Mouse (Mus musculus) CH12.LX (cell line): ENCODE measurements around the gene Pdcd5. TPM values are rescaled to one million over a fixed set of nuclear protein-coding genes. Genes with fewer than 3 reads are reported as not detected.
A peak's percentile ranks its signal among the peaks of the same experiment; 100 is the strongest.

Source experiments
- DNase-seq: peaks from one replicate; pipeline ENCODE4 v3.0.0-alpha.2; 2013; ENCODE audit errors: extremely low read depth
- H3K27ac ChIP-seq: 2 replicates; pipeline ENCODE4 v1.5.1; 2012; ENCODE audit warnings: low read depth, mild to moderate bottlenecking, control low read depth, moderate library complexity; ENCODE audit not compliant: insufficient read depth
- H3K27me3 ChIP-seq: replicated peaks from 2 replicates; pipeline ENCODE3; 2012; ENCODE audit warnings: inconsistent platforms
- H3K36me3 ChIP-seq, 2 experiments: replicated peaks in 1 of 2; 2 replicates each; pipeline versions ENCODE3 to v1.6.1; 2012; ENCODE audit warnings: inconsistent platforms in 1 of 2, low read length in 1 of 2, mild to moderate bottlenecking in 1 of 2, mixed read lengths in 1 of 2, moderate library complexity in 1 of 2; ENCODE audit not compliant: control insufficient read depth in 1 of 2, insufficient read depth in 1 of 2
- H3K4me1 ChIP-seq, 2 experiments: 2 replicates each; pipeline ENCODE4 v1.6.1; 2012; ENCODE audit warnings: inconsistent platforms in 1 of 2, moderate library complexity in 1 of 2; ENCODE audit not compliant: insufficient read depth in 2 of 2, control insufficient read depth in 1 of 2
- H3K4me2 ChIP-seq: 2 replicates; pipeline ENCODE4 v1.6.1; 2012; ENCODE audit warnings: low read depth, mild to moderate bottlenecking, control low read depth; ENCODE audit not compliant: poor library complexity, insufficient read depth, severe bottlenecking
- H3K4me3 ChIP-seq, 3 experiments: fragments of 150-350 bp in 1 of 3; sonication (generic) in 1 of 3; replicated peaks in 1 of 3; 2 replicates each; pipeline versions ENCODE3 to v1.5.1; 2011 to 2012; ENCODE audit warnings: low read depth in 2 of 3, low read length in 2 of 3, mild to moderate bottlenecking in 2 of 3, moderate library complexity in 2 of 3, control low read depth in 1 of 3, improper control_type of control experiment in 1 of 3, inconsistent platforms in 1 of 3, mixed read lengths in 1 of 3; ENCODE audit not compliant: poor library complexity in 1 of 3
- H3K79me2 ChIP-seq: replicated peaks from 2 replicates; pipeline ENCODE4 v1.6.1; 2012; ENCODE audit warnings: mild to moderate bottlenecking, moderate library complexity; ENCODE audit not compliant: control insufficient read depth, poor library complexity, insufficient read depth, severe bottlenecking; ENCODE audit errors: extremely low read depth
- H3K9ac ChIP-seq: 2 replicates; pipeline ENCODE4 v1.6.1; 2012; ENCODE audit warnings: low read depth, mild to moderate bottlenecking, control low read depth, moderate library complexity; ENCODE audit not compliant: insufficient read depth
- H3K9me3 ChIP-seq: replicated peaks from 2 replicates; pipeline ENCODE3; 2012; ENCODE audit warnings: low read length, inconsistent platforms, mixed read lengths
- CTCF ChIP-seq, 2 experiments: IDR thresholded peaks in 1 of 2; conservative IDR thresholded peaks in 1 of 2; 2 replicates each; pipeline ENCODE4 v1.5.1; 2011 to 2012; ENCODE audit warnings: low read depth in 2 of 2, low read length in 2 of 2, improper control_type of control experiment in 1 of 2, inconsistent platforms in 1 of 2, mild to moderate bottlenecking in 1 of 2, moderate library complexity in 1 of 2
- E2F4 ChIP-seq: IDR thresholded peaks from 2 replicates; pipeline ENCODE4 v1.6.1; 2011; ENCODE audit warnings: low read depth, low read length, improper control_type of control experiment; ENCODE audit not compliant: insufficient replicate concordance
- ELF1 ChIP-seq: IDR thresholded peaks from 2 replicates; pipeline ENCODE4 v1.6.1; 2014; ENCODE audit warnings: low read depth, mild to moderate bottlenecking, inconsistent platforms, low read length, improper control_type of control experiment
- EP300 ChIP-seq: IDR thresholded peaks from 2 replicates; pipeline ENCODE4 v1.6.1; 2011; ENCODE audit warnings: low read length, improper control_type of control experiment
- ETS1 ChIP-seq: conservative IDR thresholded peaks from 2 replicates; pipeline ENCODE4 v1.6.1; 2012; ENCODE audit warnings: low read depth, mild to moderate bottlenecking, inconsistent platforms, low read length, improper control_type of control experiment, moderate library complexity
- GABPA ChIP-seq: IDR thresholded peaks from 2 replicates; pipeline ENCODE4 v1.6.1; 2012; ENCODE audit warnings: low read depth, low read length, improper control_type of control experiment, inconsistent platforms; ENCODE audit not compliant: insufficient replicate concordance
- IRF4 ChIP-seq: IDR thresholded peaks from 2 replicates; pipeline ENCODE4 v1.6.1; 2014; ENCODE audit warnings: low read depth, mild to moderate bottlenecking, inconsistent platforms, low read length, improper control_type of control experiment
- JUND ChIP-seq: conservative IDR thresholded peaks from 2 replicates; pipeline ENCODE4 v1.6.1; 2011; ENCODE audit warnings: low read depth, low read length, improper control_type of control experiment
- KAT2A ChIP-seq: IDR thresholded peaks from 2 replicates; pipeline ENCODE4 v1.6.1; 2012; ENCODE audit warnings: low read length, improper control_type of control experiment, inconsistent platforms; ENCODE audit not compliant: insufficient replicate concordance
- MAZ ChIP-seq: IDR thresholded peaks from 2 replicates; pipeline ENCODE4 v1.6.1; 2012; ENCODE audit warnings: low read depth, mild to moderate bottlenecking, inconsistent platforms, low read length, improper control_type of control experiment, moderate library complexity
- MEF2A ChIP-seq: IDR thresholded peaks from 2 replicates; pipeline ENCODE4 v1.6.1; 2014; ENCODE audit warnings: low read depth, mild to moderate bottlenecking, inconsistent platforms, low read length, improper control_type of control experiment, borderline replicate concordance
- NELFE ChIP-seq: IDR thresholded peaks from 2 replicates; pipeline ENCODE4 v1.6.1; 2011; ENCODE audit warnings: low read depth, low read length, improper control_type of control experiment
- NRF1 ChIP-seq: IDR thresholded peaks from 2 replicates; pipeline ENCODE4 v1.6.1; 2014; ENCODE audit warnings: low read depth, mild to moderate bottlenecking, inconsistent platforms, low read length, improper control_type of control experiment, moderate library complexity
- POLR2A ChIP-seq: IDR thresholded peaks from 2 replicates; pipeline ENCODE4 v1.6.1; 2011; ENCODE audit warnings: low read depth, mild to moderate bottlenecking, improper control_type of control experiment, low read length
- POLR2AphosphoS2 ChIP-seq: IDR thresholded peaks from 2 replicates; pipeline ENCODE4 v1.6.1; 2011; ENCODE audit warnings: low read depth, low read length, improper control_type of control experiment
- RAD21 ChIP-seq: IDR thresholded peaks from 2 replicates; pipeline ENCODE4 v1.6.1; 2011; ENCODE audit warnings: low read depth, mild to moderate bottlenecking, low read length, improper control_type of control experiment, moderate library complexity
- RCOR1 ChIP-seq: conservative IDR thresholded peaks from 2 replicates; pipeline ENCODE4 v1.6.1; 2012; ENCODE audit warnings: low read depth, mild to moderate bottlenecking, inconsistent platforms, low read length, improper control_type of control experiment
- SMC3 ChIP-seq: IDR thresholded peaks from 2 replicates; pipeline ENCODE4 v1.6.1; 2011; ENCODE audit warnings: low read depth, low read length, improper control_type of control experiment
- TBP ChIP-seq: conservative IDR thresholded peaks from 2 replicates; pipeline ENCODE4 v1.6.1; 2011; ENCODE audit warnings: low read depth, low read length, improper control_type of control experiment
- TCF12 ChIP-seq: IDR thresholded peaks from 2 replicates; pipeline ENCODE4 v1.6.1; 2014; ENCODE audit warnings: low read depth, mild to moderate bottlenecking, inconsistent platforms, low read length, improper control_type of control experiment
- UBTF ChIP-seq: IDR thresholded peaks from 2 replicates; pipeline ENCODE4 v1.6.1; 2012; ENCODE audit warnings: low read depth, mild to moderate bottlenecking, inconsistent platforms, low read length, improper control_type of control experiment, moderate library complexity
- USF2 ChIP-seq: conservative IDR thresholded peaks from 2 replicates; pipeline ENCODE4 v1.6.1; 2011; ENCODE audit warnings: low read depth, low read length, improper control_type of control experiment
- ZC3H11A ChIP-seq: IDR thresholded peaks from 2 replicates; pipeline ENCODE4 v1.6.1; 2012; ENCODE audit warnings: low read depth, mild to moderate bottlenecking, inconsistent platforms, low read length, improper control_type of control experiment
- ZKSCAN1 ChIP-seq: IDR thresholded peaks from 2 replicates; pipeline ENCODE4 v1.6.1; 2012; ENCODE audit warnings: low read depth, inconsistent platforms, low read length, improper control_type of control experiment, borderline replicate concordance
- ZMIZ1 ChIP-seq: IDR thresholded peaks from 2 replicates; pipeline ENCODE4 v1.6.1; 2012; ENCODE audit warnings: low read depth, mild to moderate bottlenecking, inconsistent platforms, low read length, improper control_type of control experiment
- ZNF384 ChIP-seq: IDR thresholded peaks from 2 replicates; pipeline ENCODE4 v1.6.1; 2012; ENCODE audit warnings: low read depth, low read length, improper control_type of control experiment, inconsistent platforms
- dilution Hi-C: fragments of 300-500 bp; cut with MboI; formaldehyde crosslinking; loops from 2 replicates; pipeline ENCODE4 v1.14.3; 2020; ENCODE audit warnings: low sequenced_read_pairs; ENCODE audit not compliant: extremely low pct_unique_long_range_greater_than_20kb, extremely low pct_ligation_motif_present
- in situ Hi-C: fragments of 300-500 bp; cut with MboI; formaldehyde crosslinking; loops from 3 replicates; pipeline ENCODE4 v1.14.3; 2019; ENCODE audit warnings: low sequenced_read_pairs, low pct_ligation_motif_present, low pct_unique_long_range_greater_than_20kb, mixed read lengths
- polyA plus RNA-seq: library from polyadenylated mRNA; unstranded; fragments of >175 nt; gene quantifications from 2 replicates; pipeline ENCODE4 v1.2.1, GENCODE M21; 2012; ENCODE audit warnings: low read depth; ENCODE audit not compliant: insufficient read length
- total RNA-seq, 2 experiments: library from RNA; depleted of rRNA; stranded (reverse); fragments of 300-350 nt in 1 of 2; fragments of >200 nt in 1 of 2; gene quantifications; 2 replicates each; pipeline ENCODE4 v1.2.3; 2012 to 2014

Gene Pdcd5
- total and polyA plus RNA-seq, 3 experiments, result 174 to 242 (median 241) TPM

- dilution Hi-C loops (no loop called here), in situ Hi-C loops (no loop called here)
- H3K79me2 ChIP-seq, result no peaks in the 10 kb centered on the region
- no peak for DNase-seq
- TF ChIP-seq EP300 (peak; percentile 15; the same call in 1 of the 2 replicates), POLR2A (no peak), E2F4 (no peak), SMC3 (no peak), MEF2A (peak; percentile 6; the same call in 1 of the 2 replicates), TCF12 (0 out of 2 replicates have a peak, but pooled peaks have one; percentile 23), ZNF384 (peak; percentile 91), KAT2A (no peak), IRF4 (peak; percentile 5; the same call in 1 of the 2 replicates), RAD21 (no peak), POLR2AphosphoS2 (no peak), NRF1 (no peak)
- H3K4me3 ChIP-seq, result no peak overlapping the region
- peak overlapping the region; percentile 81; the same call in 1 of the 2 replicates for H3K27ac ChIP-seq
- H3K4me2 ChIP-seq, result no peak overlapping the region
- H3K9ac ChIP-seq, result 0 out of 2 replicates have a peak overlapping the region, but pooled peaks have one; percentile 34
- H3K27me3 ChIP-seq, result no peaks in the 10 kb centered on the region
- H3K4me1 ChIP-seq, result peaks cover 14 to 28% of the 10 kb centered on the region in 2 experiments; a peak in 3 of 4 replicates
- peaks cover 35 to 78% of the 10 kb centered on the region in 2 experiments for H3K36me3 ChIP-seq
- peaks cover 4% of the 10 kb centered on the region for H3K9me3 ChIP-seq
Observed at GRCm38 (mm10) chr7:35602766-35603165, 44.6 kb downstream of the Pdcd5 start.

GRCm38 (mm10) chr7:35601106-35601505 lies 46.2 kb downstream of the Pdcd5 start:
- no peak for TF ChIP-seq ZC3H11A
- no peak for TF ChIP-seq UBTF
- TF ChIP-seq ZMIZ1, result no peak
- TF ChIP-seq E2F4, result no peak
- TF ChIP-seq TBP, result no peak
- TF ChIP-seq ZKSCAN1, result no peak
- no peak for TF ChIP-seq USF2
- no peak for TF ChIP-seq POLR2AphosphoS2
- no peak for TF ChIP-seq RCOR1
- TF ChIP-seq ZNF384, result no peak
- no peak for TF ChIP-seq ETS1
- no peak for TF ChIP-seq GABPA
- TF ChIP-seq ELF1, result no peak
- TF ChIP-seq MAZ, result no peak
- TF ChIP-seq NELFE, result no peak
- no peak for TF ChIP-seq MEF2A
- no peak for TF ChIP-seq RAD21
- no peak for TF ChIP-seq JUND
- TF ChIP-seq POLR2A, result no peak
- no peak for TF ChIP-seq CTCF (conservative IDR thresholded peaks at IDR 0.05 in 1 of 2, IDR thresholded peaks at IDR 0.05 in 1 of 2; ENCODE audit: low read depth in 2 of 2, low read length in 2 of 2)
- TF ChIP-seq, all 38 proteins: peak for 0
- Histone ChIP-seq H3K27ac (no peak overlapping the region), H3K27me3 (no peaks in the 10 kb centered on the region), H3K4me2 (no peak overlapping the region), H3K36me3 (peaks cover 24 to 79% of the 10 kb centered on the region in 2 experiments), H3K79me2 (no peaks in the 10 kb centered on the region), H3K4me1 (peaks cover 14 to 20% of the 10 kb centered on the region in 2 experiments; a peak in 3 of 4 replicates), H3K4me3 (no peak overlapping the region), H3K9me3 (no peaks in the 10 kb centered on the region), H3K9ac (no peak overlapping the region)
- dilution Hi-C loops (no loop called here), in situ Hi-C loops (no loop called here)
- DNase-seq, result no peak
